Mouse (Mus musculus): Measurements from ENCODE around the gene Utp6.

- TF ChIP-seq CTCF (IDR thresholded peaks at IDR 0.05; ENCODE audit: control insufficient read depth, insufficient read depth, low read length) (no peak), POLR2A (IDR thresholded peaks at IDR 0.05; ENCODE audit: borderline replicate concordance, control insufficient read depth, low read depth, low read length) (no peak)
Observed at GRCm38 (mm10) chr11:79908600-79909483, 53.3 kb downstream of the Utp6 start.

All from bone marrow, adult 2 months (tissue).